19 mouse cellular contexts compared by ENCODE assay signal in genomic region chr14:93785031-93785430, GRCm38 (mm10).
A peak's percentile ranks its signal among the peaks of the same experiment; 100 is the strongest.
DNase-seq lines count a peak whose midpoint lies in the region; ATAC-seq lines count a peak whose summit lies in the region.
"Had no signal": no experiment of that assay in that cellular context is flagged by ENCODE, and none has a peak within 500 bp of the region (broad histone marks: within the 10 kb centered on the region; RNA-seq: fewer than 3 reads in every experiment).

No protein-coding gene starts in this region.

- H3K36me3 ChIP-seq in hindbrain, embryonic 11.5 days (ENCODE audit: control insufficient read depth, insufficient read depth, low read length): no peaks in the 10 kb centered on the region
- no peaks in the 10 kb centered on the region for H3K36me3 ChIP-seq in hindbrain, embryonic 10.5 days
- no peaks in the 10 kb centered on the region for H3K36me3 ChIP-seq in neural tube, embryonic 15.5 days
- H3K36me3 ChIP-seq in forebrain, embryonic 15.5 days: no peaks in the 10 kb centered on the region
- H3K36me3 ChIP-seq: heart, embryonic 13.5 days; limb, embryonic 12.5 days; liver, embryonic 15.5 days; midbrain, embryonic 12.5 days; stomach, embryonic 15.5 days had no signal

- no peaks in the 10 kb centered on the region for H3K27me3 ChIP-seq in hindbrain, embryonic 11.5 days (ENCODE audit: control insufficient read depth, insufficient read depth, low read length)
- H3K27me3 ChIP-seq in hindbrain, embryonic 10.5 days (ENCODE audit: insufficient read depth, poor library complexity, severe bottlenecking): no peaks in the 10 kb centered on the region
- H3K27me3 ChIP-seq in neural tube, embryonic 15.5 days (replicated peaks): no peaks in the 10 kb centered on the region
- no peaks in the 10 kb centered on the region for H3K27me3 ChIP-seq in forebrain, embryonic 15.5 days
- H3K27me3 ChIP-seq: heart, embryonic 13.5 days; limb, embryonic 12.5 days; liver, embryonic 15.5 days; midbrain, embryonic 12.5 days; stomach, embryonic 15.5 days had no signal

- H3K9me3 ChIP-seq in hindbrain, embryonic 11.5 days (ENCODE audit: control insufficient read depth, low read length): no peaks in the 10 kb centered on the region
- no peaks in the 10 kb centered on the region for H3K9me3 ChIP-seq in hindbrain, embryonic 10.5 days
- H3K9me3 ChIP-seq in neural tube, embryonic 15.5 days (replicated peaks): no peaks in the 10 kb centered on the region
- H3K9me3 ChIP-seq in forebrain, embryonic 15.5 days: no peaks in the 10 kb centered on the region
- H3K9me3 ChIP-seq: heart, embryonic 13.5 days; limb, embryonic 12.5 days; liver, embryonic 15.5 days; stomach, embryonic 15.5 days had no signal

- WGBS in hindbrain, embryonic 11.5 days: 29% methylated on average over 2 of the region's 2 CpGs
- 29% methylated on average over 2 of the region's 2 CpGs for WGBS in hindbrain, embryonic 10.5 days
- WGBS in neural tube, embryonic 15.5 days: 37% methylated on average over 2 of the region's 2 CpGs
- WGBS in forebrain, embryonic 15.5 days: 4% methylated on average over 2 of the region's 2 CpGs

- DNase-seq in hindbrain, embryonic 11.5 days (ENCODE audit: low spot score): peak; percentile 1
- DNase-seq in hindbrain, embryonic 10.5 days (ENCODE audit: low spot score): no peak
- no peak for DNase-seq in neural tube, embryonic 10.5 days (ENCODE audit: extremely low spot score, low spot score)
- peak; percentile 71 for DNase-seq in retina, postnatal 1 day
- no peak for DNase-seq in lung, adult 18-20 months
- DNase-seq: adrenal gland, postnatal 10 days; gastrocnemius, postnatal 36 days; kidney, adult 18-20 months; kidney, postnatal 25 days; lung, postnatal 14 days; spleen, adult 18-20 months had no signal

- H3K9ac ChIP-seq in hindbrain, embryonic 11.5 days (ENCODE audit: low read depth, low read length): no peak overlapping the region
- H3K9ac ChIP-seq in neural tube, embryonic 15.5 days (replicated peaks): no peak overlapping the region
- no peak overlapping the region for H3K9ac ChIP-seq in forebrain, embryonic 15.5 days (replicated peaks)
- H3K9ac ChIP-seq: heart, embryonic 13.5 days; limb, embryonic 12.5 days; liver, embryonic 15.5 days; midbrain, embryonic 12.5 days; stomach, embryonic 15.5 days had no signal

- ATAC-seq in hindbrain, embryonic 11.5 days (ENCODE audit: low FRiP score): no peak
- ATAC-seq in neural tube, embryonic 15.5 days (ENCODE audit: low FRiP score): 0 out of 2 replicates have a peak, but pooled peaks have one; percentile 41
- peak; percentile 41; the same call in 1 of the 2 replicates for ATAC-seq in forebrain, embryonic 15.5 days (replicated peaks)
- ATAC-seq: CD4-positive, CD25-positive, alpha-beta regulatory T cell, adult 4 months had no signal

- no peak overlapping the region for H3K4me2 ChIP-seq in hindbrain, embryonic 11.5 days (replicated peaks; ENCODE audit: low read depth, low read length)
- no peak overlapping the region for H3K4me2 ChIP-seq in neural tube, embryonic 15.5 days
- H3K4me2 ChIP-seq in forebrain, embryonic 15.5 days (replicated peaks): no peak overlapping the region
- H3K4me2 ChIP-seq: heart, embryonic 13.5 days; limb, embryonic 12.5 days; liver, embryonic 15.5 days; midbrain, embryonic 12.5 days; stomach, embryonic 15.5 days had no signal

- no peaks in the 10 kb centered on the region for H3K4me1 ChIP-seq in hindbrain, embryonic 11.5 days (replicated peaks; ENCODE audit: control insufficient read depth, insufficient read depth, low read length)
- no peaks in the 10 kb centered on the region for H3K4me1 ChIP-seq in hindbrain, embryonic 10.5 days (replicated peaks)
- H3K4me1 ChIP-seq in neural tube, embryonic 15.5 days: no peaks in the 10 kb centered on the region
- H3K4me1 ChIP-seq in forebrain, embryonic 15.5 days: 0 out of 2 replicates have a peak, but pooled peaks cover 3% of the 10 kb centered on the region
- H3K4me1 ChIP-seq: heart, embryonic 13.5 days; liver, embryonic 15.5 days; midbrain, embryonic 12.5 days; stomach, embryonic 15.5 days had no signal

- H3K27ac ChIP-seq in hindbrain, embryonic 11.5 days (ENCODE audit: low read depth, low read length): no peak overlapping the region
- no peak overlapping the region for H3K27ac ChIP-seq in hindbrain, embryonic 10.5 days
- no peak overlapping the region for H3K27ac ChIP-seq in neural tube, embryonic 15.5 days (replicated peaks)
- no peak overlapping the region for H3K27ac ChIP-seq in forebrain, embryonic 15.5 days (replicated peaks)
- H3K27ac ChIP-seq: heart, embryonic 13.5 days; limb, embryonic 12.5 days; liver, embryonic 15.5 days; midbrain, embryonic 12.5 days; stomach, embryonic 15.5 days had no signal

- H3K4me3 ChIP-seq in hindbrain, embryonic 11.5 days (ENCODE audit: low read depth, low read length): no peak overlapping the region
- H3K4me3 ChIP-seq in hindbrain, embryonic 10.5 days: no peak overlapping the region
- H3K4me3 ChIP-seq in neural tube, embryonic 15.5 days (replicated peaks): no peak overlapping the region
- H3K4me3 ChIP-seq in forebrain, embryonic 15.5 days: no peak overlapping the region
- H3K4me3 ChIP-seq: heart, embryonic 13.5 days; limb, embryonic 12.5 days; liver, embryonic 15.5 days; midbrain, embryonic 12.5 days; stomach, embryonic 15.5 days had no signal

Comparison
In these comparisons a context has a peak if more than half of its experiments do, and no peak if none do; other contexts are left out.
1. DNase-seq: peak in hindbrain, embryonic 11.5 days (single experiment) and retina, postnatal 1 day (single experiment); none in hindbrain, embryonic 10.5 days (single experiment), neural tube, embryonic 10.5 days (single experiment) and lung, adult 18-20 months (0 of 2).